Mouse (Mus musculus) layer of hippocampus, adult 9-10 months (tissue): ENCODE data around the gene Rps18.

Experiments
- DNase-seq: peaks from one replicate; pipeline ENCODE4 v3.0.0; 2022; ENCODE audit warnings: low spot score

The Rps18 gene

GRCm38 (mm10) chr17:33943454-33943853, 12.3 kb downstream of the Rps18 start:
- no peak for DNase-seq

GRCm38 (mm10) chr17:33941381-33941780, 14.4 kb downstream of the Rps18 start:
- DNase-seq = no peak

DNA sequence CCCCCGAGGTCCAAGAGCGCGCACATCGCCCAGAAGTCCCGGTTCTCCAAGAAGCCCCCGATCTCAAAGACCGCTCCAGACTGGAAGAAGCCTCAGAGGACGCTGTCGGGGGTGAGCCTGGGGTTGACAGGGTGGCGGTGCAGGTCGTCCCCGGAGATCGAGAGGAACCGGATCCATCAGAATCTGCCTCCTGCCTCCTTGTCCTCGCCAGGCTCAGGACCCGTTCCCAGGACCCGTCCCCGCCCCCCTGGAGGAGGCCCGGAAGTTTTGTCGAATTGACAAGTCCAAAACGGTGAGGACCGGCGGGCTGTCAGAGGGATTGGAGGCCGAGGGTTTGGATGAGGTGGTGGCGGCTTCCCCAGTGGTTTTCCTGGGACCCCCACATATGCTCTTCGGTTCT, 14.8 kb downstream of the Rps18 start:
- DNase-seq = no peak

DNA sequence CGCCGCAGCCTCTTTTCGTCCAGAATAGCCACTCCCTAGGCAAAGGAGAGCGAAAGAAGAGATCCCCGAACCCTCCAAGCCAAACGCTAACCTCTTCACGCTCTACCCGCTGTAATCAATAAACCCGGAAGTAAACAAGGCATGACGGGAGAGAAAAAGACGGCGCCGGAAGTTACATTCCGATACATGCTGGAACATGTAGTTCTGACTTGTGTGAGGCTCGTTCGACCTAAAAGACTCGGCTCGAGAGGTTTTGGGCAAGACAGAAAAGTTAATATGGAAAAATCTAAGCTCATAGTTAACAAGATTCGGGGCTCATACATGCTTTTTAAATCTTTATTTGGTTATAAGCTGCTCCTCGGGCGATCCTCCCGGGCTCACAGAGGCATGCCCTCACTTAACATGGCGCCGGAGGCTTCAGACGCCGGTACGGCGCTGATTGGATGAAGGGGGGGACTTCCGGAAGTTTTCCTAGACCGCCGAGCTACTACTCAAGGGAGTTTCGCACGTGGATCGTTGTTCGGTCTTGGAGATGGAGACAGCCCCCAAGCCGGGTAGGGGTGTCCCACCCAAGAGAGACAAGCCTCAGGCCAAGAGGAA, 15.5 kb downstream of the Rps18 start, which contains the start of the genes Pfdn6 and Wdr46:
Pfdn6 (minus strand) TSS at position 138 of the 600 bp plus-strand sequence.
Wdr46 (plus strand) TSS at position 455 of the 600 bp plus-strand sequence.
- DNase-seq = peak; percentile 84

- no peak for DNase-seq
These were observed 17.0 kb downstream of the Rps18 start for GRCm38 (mm10) chr17:33938783-33939182.

DNA sequence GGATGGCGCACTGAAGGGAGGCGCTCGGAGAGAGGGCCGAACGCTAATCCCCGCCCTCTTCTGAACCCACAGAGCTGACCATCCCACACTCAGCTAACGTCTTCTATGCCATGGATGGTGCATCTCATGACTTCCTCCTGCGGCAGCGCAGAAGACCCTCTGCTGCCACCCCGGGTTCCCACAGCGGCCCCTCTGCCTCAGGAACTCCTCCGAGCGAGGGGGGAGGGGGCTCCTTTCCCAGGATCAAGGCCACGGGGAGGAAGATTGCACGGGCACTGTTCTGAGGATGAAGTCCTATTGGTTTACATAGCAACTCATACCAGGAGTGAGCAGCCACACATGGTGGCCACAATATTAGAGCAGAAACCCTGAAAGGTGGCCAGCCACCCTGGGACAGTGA, 18.8 kb downstream of the Rps18 start:
- DNase-seq = no peak

- no peak for DNase-seq
These were observed 20.3 kb downstream of the Rps18 start for GRCm38 (mm10) chr17:33935422-33936055.

GRCm38 (mm10) chr17:33932970-33933369, 22.8 kb downstream of the Rps18 start:
- no peak for DNase-seq

GRCm38 (mm10) chr17:33932448-33932847, 23.4 kb downstream of the Rps18 start:
- DNase-seq = no peak

- DNase-seq = no peak
These were observed 23.9 kb downstream of the Rps18 start for GRCm38 (mm10) chr17:33931947-33932346.

DNA sequence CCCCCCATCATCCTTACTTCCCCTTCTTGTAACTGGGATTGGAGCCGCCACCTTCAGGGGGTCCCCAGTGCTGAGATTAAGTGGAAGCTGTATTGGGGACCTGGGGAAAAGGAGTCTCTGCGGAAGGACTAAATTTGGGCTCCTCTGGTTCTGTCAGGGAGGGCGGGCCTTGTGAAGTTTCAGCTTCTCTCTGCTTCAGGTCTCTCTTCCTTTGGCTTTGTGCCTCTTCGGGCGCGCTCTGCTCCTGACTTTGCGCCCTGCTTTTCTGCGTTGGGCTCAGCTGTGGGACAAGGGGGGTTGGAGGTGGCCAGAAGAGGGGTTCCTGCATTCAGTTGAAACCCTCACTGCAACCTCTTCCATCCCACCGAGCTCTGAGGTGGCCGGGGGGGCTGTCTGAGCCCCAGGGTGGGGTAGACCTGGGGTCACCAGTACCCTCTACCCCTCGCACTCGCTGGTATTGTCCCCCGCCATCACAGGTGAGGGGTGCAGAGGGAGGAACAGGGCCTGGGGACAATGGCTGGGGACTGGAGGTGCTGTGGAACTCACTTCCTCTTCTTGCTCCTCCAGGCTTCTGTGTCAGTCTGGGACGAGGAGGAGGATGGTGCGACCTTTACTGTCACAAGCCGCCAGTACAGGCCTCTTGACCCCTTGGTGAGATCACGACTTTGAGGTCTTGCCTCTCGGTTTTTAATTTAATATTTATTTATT, 24.5 kb downstream of the Rps18 start:
- DNase-seq = no peak

GRCm38 (mm10) chr17:33930280-33931158, 25.3 kb downstream of the Rps18 start:
- DNase-seq = no peak

DNA sequence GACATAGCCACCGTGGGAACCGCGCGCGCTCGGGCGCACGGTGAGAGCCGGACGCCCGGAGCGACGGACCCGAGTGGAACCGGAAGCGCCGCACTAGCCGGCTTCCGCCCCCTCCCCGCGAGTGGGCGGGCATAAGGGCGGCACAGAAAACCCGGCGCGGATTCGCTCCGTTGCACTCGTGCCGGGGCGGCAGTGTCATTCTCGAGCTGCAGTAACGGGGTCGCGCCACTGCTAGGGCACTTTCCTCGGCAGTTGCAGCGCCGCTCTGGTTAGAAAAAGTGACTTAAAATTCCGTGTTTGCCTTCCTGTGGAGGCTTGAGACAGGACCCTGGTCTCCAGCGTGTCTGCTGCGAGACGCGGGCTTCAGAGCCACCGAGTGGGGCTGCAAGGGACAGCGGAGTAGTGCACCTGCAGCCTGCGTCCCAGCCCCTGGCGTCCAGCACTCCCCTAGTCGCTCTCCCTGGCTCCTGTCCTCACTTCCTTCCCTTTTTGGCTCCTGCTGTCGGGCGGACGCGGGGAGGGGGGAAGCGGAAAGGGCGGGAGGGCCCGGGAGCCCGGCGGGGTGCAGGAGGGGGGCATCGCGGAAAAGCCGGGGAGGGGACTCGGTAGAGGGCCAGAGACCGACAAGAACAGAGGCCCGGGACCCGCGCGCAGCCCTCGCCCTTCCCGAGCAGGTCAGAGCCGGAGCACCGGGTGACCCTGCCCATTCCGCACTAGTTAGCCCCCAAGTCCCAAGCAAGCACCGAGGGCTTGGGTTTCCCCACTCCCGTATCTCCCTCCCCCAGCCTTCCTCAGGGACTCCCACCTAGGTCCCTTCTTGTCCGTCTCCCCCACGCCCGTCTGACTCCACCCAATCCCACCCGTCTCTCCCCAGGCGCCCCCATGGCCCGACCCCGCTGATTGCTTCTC, 26.2 kb downstream of the Rps18 start, which contains the start of gene Rgl2:
Rgl2 (plus strand) TSS at position 173 of the 909 bp plus-strand sequence.
- peak; percentile 69 for DNase-seq

DNA sequence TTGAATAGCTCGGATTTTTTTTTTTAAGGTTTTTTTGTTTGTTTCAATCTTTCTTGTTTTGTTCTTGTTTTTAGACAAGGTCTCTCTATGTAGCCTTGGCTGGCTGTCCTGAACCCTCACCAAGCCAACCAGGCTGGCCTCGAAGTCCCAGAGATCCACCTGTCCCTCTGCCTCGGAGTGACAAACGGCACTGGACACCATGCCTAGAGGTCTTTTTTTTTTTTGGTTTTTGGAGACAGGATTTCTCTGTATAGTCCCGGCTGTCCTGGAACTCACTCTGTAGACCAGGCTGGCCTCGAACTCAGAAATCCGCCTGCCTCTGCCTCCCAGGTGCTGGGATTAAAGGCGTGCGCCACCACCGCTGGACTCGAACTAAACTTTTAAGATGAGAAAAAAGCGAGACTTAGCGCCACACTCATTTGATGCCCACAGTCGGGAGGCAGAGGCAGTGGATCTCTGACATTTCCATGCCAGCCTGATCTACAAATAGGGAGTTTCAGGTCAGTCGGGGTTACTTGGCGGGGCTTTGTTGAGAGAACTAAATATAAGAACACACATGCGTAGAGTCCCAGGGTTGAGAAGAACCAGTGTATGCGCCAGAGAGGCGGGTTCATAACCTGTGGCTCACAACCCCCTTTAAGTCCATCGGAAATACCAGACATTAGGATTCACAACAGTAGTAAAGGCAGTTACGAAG, 27.4 kb downstream of the Rps18 start:
- no peak for DNase-seq

DNA sequence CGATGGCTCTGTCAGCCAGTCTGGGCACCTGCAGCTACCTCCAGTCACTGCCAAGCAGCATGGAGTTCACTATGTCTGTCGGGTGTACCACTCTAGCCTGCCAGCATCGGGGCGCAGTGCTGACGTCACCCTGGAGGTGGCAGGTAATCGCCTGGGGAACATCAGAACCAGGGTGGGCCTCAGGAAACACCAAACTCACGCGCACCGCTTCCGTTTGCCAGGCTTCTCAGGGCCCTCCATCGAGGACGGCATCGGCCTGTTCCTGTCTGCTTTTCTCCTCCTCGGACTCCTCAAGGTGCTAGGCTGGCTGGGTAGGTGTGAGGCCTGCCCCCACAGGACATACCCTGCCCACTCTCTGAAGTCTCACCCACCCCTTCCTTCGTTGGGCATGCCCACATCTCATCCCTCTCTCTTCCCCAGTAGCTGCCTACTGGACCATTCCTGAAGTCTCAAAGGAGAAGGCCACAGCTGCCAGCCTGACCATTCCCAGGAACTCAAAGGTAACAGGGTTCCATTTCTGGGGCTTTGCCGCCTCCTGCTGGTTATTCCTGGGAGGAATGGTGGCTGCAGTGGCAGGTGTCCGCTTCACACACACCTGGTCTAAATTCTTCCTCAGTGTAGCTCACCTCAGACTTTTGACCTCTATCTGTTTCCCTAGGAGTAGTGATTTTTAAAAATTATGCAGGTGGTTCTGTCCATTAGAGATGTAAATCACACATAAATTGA, 29.4 kb downstream of the Rps18 start:
- DNase-seq = no peak

DNA sequence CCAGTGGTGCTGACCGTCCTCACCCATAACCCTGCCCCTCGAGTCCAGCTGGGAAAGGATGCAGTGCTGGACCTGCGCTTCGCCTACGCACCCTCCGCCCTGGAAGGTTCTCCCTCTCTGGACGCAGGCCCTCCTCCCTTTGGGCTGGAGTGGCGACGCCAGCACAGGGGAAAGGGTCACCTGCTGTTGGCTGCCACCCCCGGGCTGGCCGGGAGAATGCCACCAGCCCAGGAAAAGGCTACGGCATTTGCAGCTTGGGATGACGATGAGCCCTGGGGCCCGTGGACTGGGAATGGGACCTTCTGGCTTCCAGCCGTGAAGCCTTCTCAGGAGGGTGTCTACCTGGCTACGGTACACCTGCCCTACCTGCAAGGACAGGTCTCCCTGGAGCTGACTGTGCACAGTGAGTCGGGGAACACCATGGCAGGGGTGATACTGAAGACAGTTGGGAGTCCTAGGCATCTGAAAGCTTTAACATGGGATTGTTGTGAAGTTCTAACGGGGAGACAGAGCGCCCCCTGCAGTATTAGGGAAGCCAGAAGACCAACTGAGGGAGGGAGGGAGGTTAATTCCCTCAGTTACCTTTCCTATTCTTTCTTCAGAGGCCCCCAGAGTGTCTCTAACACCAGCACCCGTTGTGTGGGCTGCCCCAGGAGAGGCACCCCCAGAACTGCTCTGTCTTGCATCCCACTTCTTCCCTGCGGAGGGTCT, 30.2 kb downstream of the Rps18 start:
- DNase-seq = no peak

- DNase-seq = no peak
These were observed 31.1 kb downstream of the Rps18 start for GRCm38 (mm10) chr17:33924577-33925283.

- DNase-seq = no peak
These were observed 34.4 kb downstream of the Rps18 start for GRCm38 (mm10) chr17:33921361-33921760.
